Mouse (Mus musculus) 416B (cell line): ENCODE data around the gene Lgr6.

ENCODE experiments used
- DNase-seq: peaks from one replicate; pipeline ENCODE4 v3.0.0; 2011; ENCODE audit warnings: low read depth

The Lgr6 gene

GRCm38 (mm10) chr1:134955050-134955636 is 149.9 kb downstream of the Lgr6 start:
- peak; percentile 60 for DNase-seq

- DNase-seq = no peak
Observed at GRCm38 (mm10) chr1:134949946-134950345, 155.1 kb downstream of the Lgr6 start.

- DNase-seq = no peak
Observed at GRCm38 (mm10) chr1:134947590-134947989, 157.5 kb downstream of the Lgr6 start.

GRCm38 (mm10) chr1:134942898-134943297 is 162.2 kb downstream of the Lgr6 start:
- DNase-seq = no peak

- DNase-seq = no peak
Observed at GRCm38 (mm10) chr1:134940863-134941262, 164.2 kb downstream of the Lgr6 start.

- DNase-seq = no peak
Observed at GRCm38 (mm10) chr1:134938233-134938632, 166.8 kb downstream of the Lgr6 start.

- DNase-seq = no peak
Observed at GRCm38 (mm10) chr1:134936335-134936734, 168.7 kb downstream of the Lgr6 start.
